Mouse (Mus musculus): ENCODE measurements around the gene Rps17. TPM values are rescaled to one million over a fixed set of nuclear protein-coding genes. Genes with fewer than 3 reads are reported as not detected.

Rps17 gene
- polyA plus RNA-seq, 1 experiment from 2014 or later: 1,051 TPM

DNA sequence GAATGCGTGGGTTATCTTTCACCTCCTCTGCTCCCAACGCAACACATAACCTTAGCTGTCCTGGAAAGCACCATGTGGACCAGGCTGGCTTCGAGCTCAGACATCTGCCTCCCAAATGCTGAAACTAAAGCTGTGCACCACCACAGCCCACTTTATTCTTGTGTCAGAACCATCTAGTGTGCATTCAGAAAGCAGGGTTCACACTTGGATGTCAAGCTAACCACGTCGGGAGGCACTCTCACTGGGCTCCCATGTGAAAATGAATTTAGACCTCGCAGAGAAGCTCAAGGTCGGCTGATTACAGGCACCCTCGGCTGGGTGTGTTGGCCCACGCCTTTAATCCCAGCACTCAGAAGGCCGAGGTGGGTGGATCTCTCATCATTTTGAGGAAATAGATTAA, 1.2 kb downstream of the Rps17 start:
- no peaks in the 10 kb centered on the region for H3K9me3 ChIP-seq (replicated peaks)
- H3K4me3 ChIP-seq: peak overlapping the region; percentile 94
- 4% methylated on average over 10 of the region's 10 CpGs for WGBS (ENCODE audit: insufficient replicate concordance)
- ATAC-seq: no peak
- H3K27me3 ChIP-seq (replicated peaks): peaks cover 7% of the 10 kb centered on the region; the same call in 1 of the 2 replicates
- peaks cover 37% of the 10 kb centered on the region for H3K4me1 ChIP-seq
- peak overlapping the region; percentile 85 for H3K4me2 ChIP-seq
- peaks cover 57% of the 10 kb centered on the region for H3K36me3 ChIP-seq
- peak overlapping the region; percentile 99 for H3K9ac ChIP-seq
- peak overlapping the region; percentile 88 for H3K27ac ChIP-seq

DNA sequence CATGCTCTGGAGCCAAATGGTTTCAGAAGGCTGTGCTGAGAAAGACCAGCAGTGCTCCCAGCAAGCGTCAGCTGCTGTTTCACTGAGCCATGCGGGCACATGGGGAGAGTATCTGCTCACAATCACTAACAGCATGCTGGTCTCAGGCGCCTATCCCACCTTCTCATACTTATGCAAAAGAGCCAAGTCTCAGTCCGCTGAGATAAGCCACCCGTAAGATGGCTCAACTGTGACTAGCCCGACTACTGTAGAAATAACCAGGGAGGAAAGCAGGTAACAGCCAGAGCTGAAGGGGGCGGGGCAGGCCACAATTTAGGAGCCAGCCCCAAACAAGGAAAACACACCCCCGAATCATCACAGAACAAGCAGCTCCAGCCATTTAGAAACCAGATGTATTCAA, 1.7 kb downstream of the Rps17 start:
- no peak for ATAC-seq
- Histone ChIP-seq H3K27ac (peak overlapping the region; percentile 88), H3K9me3 (replicated peaks) (no peaks in the 10 kb centered on the region), H3K4me3 (peak overlapping the region; percentile 94), H3K9ac (peak overlapping the region; percentile 99), H3K27me3 (replicated peaks) (peaks cover 7% of the 10 kb centered on the region; the same call in 1 of the 2 replicates), H3K4me1 (peaks cover 37% of the 10 kb centered on the region), H3K36me3 (peaks cover 62% of the 10 kb centered on the region), H3K4me2 (peak overlapping the region; percentile 85)
- 11% methylated on average over 8 of the region's 8 CpGs for WGBS (ENCODE audit: insufficient replicate concordance)

DNA sequence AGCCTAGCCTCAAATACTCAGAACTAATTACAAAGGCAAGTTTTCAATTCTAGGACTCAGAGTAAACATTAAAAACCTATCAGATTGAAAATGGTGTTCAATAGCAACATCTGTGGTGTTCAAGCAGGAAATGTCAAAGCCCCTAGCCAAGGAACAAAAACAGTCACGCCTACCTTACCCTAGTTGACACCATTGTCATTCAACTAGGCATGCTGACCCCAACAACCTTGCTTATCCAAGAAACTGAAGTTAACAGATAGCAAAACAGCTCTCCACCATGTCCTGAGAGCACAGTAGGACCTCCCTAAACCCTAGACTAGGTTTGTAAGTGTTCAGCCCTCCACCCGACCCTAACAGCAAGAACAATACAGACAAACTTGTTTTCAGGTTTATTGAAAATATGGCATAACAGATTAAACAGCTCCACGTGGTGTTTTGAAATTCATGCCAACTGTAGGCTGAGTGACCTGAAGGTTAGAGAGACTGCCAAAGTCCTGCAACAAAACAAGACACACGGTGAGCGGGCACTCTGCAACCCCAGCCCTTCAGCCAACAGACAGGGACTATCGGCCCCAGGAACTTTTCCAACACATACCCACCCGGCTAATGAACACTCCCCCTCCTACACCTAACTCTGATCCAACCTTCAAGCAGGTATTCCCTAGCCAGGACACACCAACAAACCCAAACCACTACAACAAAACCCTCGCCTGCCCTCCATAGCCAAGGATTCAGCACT, 2.5 kb downstream of the Rps17 start:
- Histone ChIP-seq H3K4me3 (peak overlapping the region; percentile 94), H3K9me3 (replicated peaks) (no peaks in the 10 kb centered on the region), H3K36me3 (peaks cover 70% of the 10 kb centered on the region), H3K27me3 (replicated peaks) (0 out of 2 replicates have a peak, but pooled peaks cover 7% of the 10 kb centered on the region), H3K4me1 (peaks cover 37% of the 10 kb centered on the region), H3K27ac (peak overlapping the region; percentile 88), H3K4me2 (peak overlapping the region; percentile 85), H3K9ac (peak overlapping the region; percentile 99)
- ATAC-seq: no peak
- WGBS (ENCODE audit: insufficient replicate concordance): 42% methylated on average over 8 of the region's 8 CpGs

DNA sequence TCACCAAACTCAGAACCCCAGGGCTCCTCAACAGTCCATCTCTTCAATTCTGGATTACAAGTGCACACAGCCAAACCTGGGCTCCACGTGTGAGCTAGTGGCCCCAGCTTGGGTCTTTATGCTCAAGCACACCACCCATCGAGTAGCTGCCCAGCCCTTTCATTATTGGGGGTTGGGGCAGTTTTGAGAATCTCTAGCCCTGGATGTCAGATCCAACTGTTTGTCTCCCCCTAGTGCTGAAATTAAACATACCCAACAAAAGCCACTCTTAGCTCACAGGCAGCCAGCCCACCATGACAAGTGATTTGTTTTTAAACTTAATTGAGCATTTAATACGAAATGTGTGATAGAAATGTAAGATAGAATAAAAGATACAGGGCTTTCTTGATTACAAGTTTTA, 3.5 kb downstream of the Rps17 start:
- H3K36me3 ChIP-seq: peaks cover 79% of the 10 kb centered on the region
- H3K4me3 ChIP-seq: no peak overlapping the region
- peaks cover 37% of the 10 kb centered on the region for H3K4me1 ChIP-seq
- 0 out of 2 replicates have a peak, but pooled peaks cover 2% of the 10 kb centered on the region for H3K27me3 ChIP-seq (replicated peaks)
- no peaks in the 10 kb centered on the region for H3K9me3 ChIP-seq (replicated peaks)
- WGBS (ENCODE audit: insufficient replicate concordance): 32% methylated on average over 3 of the region's 3 CpGs
- 0 out of 2 replicates have a peak overlapping the region, but pooled peaks have one; percentile 85 for H3K4me2 ChIP-seq
- H3K9ac ChIP-seq: no peak overlapping the region
- no peak overlapping the region for H3K27ac ChIP-seq
- ATAC-seq: no peak

DNA sequence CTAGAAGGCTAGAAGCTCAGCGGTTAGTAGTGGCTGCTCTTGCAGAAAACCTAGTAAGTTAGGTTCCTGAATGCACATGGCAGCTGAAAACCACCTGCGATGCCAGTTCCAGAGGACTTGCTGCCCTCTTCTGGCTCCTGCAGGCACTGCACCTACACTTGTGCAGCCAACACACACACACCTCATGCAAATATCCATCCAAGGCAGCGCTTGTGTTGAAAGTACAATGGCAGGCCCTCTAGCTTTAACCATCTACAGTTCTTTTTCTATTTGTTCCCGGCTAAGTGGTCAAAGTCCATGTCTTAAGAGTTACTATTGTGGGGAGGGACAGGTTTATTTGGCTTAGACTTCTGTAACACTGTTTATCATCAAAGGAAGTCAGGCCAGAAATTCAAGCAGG, 5.3 kb downstream of the Rps17 start:
- WGBS (ENCODE audit: insufficient replicate concordance): 72% methylated on average over 4 of the region's 4 CpGs
- H3K36me3 ChIP-seq: peaks cover 96% of the 10 kb centered on the region

DNA sequence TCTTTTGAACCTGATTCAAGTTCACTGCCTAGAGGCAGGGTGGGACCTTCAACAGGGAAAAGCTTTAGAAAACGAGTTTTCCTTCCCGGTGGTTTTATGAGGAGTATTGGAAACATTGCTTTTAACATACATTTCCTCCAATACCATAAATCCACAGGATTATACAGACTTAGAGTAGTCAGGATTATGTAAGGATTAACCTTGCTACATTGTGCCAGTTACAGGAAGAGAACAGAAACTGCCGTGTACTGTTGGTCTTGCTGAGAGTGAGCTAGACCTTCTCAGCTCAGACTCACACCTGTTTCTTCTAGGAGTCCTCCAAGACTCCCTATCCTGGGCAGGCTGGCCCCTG, 6.6 kb downstream of the Rps17 start:
- Histone ChIP-seq H3K9me3 (replicated peaks) (no peaks in the 10 kb centered on the region), H3K9ac (no peak overlapping the region), H3K36me3 (peaks cover 87% of the 10 kb centered on the region), H3K4me1 (peaks cover 21% of the 10 kb centered on the region), H3K4me2 (no peak overlapping the region), H3K27me3 (replicated peaks) (no peaks in the 10 kb centered on the region), H3K4me3 (no peak overlapping the region), H3K27ac (no peak overlapping the region)
- 83% methylated on average over 3 of the region's 3 CpGs for WGBS (ENCODE audit: insufficient replicate concordance)
- no peak for ATAC-seq

More for the DNA sequence above, 5.3 kb downstream of the Rps17 start:
- Histone ChIP-seq H3K4me1 (peaks cover 31% of the 10 kb centered on the region), H3K27ac (no peak overlapping the region), H3K9me3 (replicated peaks) (no peaks in the 10 kb centered on the region), H3K9ac (no peak overlapping the region), H3K27me3 (replicated peaks) (no peaks in the 10 kb centered on the region), H3K4me3 (no peak overlapping the region), H3K4me2 (no peak overlapping the region)
- ATAC-seq: no peak

DNA sequence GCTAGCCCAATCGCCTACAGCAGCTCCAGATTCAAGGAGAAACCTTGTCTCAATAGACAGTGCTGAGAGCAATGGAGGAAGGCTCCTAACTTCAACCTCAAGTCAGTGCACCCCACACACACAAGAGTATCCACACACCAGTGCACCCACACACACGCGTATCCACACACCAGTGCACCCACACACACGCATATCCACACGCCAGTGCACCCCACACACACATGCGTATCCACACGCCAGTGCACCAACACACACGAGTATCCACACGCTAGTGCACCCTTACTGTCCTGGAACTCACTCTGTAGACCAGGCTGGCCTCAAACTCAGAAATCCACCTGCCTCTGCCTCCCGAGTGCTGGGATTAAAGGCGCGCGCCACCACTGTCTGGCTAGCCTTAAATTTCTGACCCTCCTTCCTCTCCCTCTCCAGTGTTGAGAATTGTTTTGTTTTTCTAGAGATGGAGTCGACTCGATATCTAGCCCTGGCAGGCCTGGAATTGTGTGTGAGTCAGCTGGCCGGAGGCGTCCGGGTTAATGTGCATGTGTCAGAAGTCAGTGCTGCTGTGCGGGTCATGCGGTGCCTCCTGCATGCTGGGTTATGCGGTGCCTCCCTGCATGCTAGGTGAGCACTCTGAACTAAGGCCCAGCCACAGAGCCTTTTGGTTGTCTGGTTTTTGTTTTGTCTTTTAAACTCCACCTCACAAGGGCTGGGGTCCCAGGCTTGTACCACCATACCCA, 7.1 kb downstream of the Rps17 start:
- H3K4me3 ChIP-seq: no peak overlapping the region
- ATAC-seq: no peak
- H3K36me3 ChIP-seq: peaks cover 87% of the 10 kb centered on the region
- H3K4me2 ChIP-seq: no peak overlapping the region
- H3K9ac ChIP-seq: no peak overlapping the region
- WGBS (ENCODE audit: insufficient replicate concordance): 93% methylated on average over 21 of the region's 21 CpGs
- H3K27ac ChIP-seq: no peak overlapping the region
- H3K9me3 ChIP-seq (replicated peaks): no peaks in the 10 kb centered on the region
- no peaks in the 10 kb centered on the region for H3K27me3 ChIP-seq (replicated peaks)
- H3K4me1 ChIP-seq: peaks cover 16% of the 10 kb centered on the region

DNA sequence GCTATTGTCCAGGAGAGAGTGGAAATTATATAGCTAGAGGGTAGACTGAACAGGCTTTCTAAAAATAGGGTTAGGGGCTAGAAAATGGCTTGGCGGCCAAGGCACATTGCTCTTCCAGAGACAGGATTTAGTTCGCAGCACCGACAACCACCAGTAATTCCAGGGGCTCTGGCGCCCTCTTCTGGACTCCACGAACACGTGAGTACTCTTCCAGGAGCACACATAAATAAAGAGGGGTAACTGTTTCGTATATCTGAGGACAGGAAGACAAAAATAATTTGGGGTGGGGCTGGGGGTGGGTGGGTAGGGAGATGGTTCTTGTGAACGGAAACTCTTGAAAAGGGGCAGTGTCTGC, 8.6 kb downstream of the Rps17 start:
- H3K27ac ChIP-seq: no peak overlapping the region
- H3K4me2 ChIP-seq: no peak overlapping the region
- H3K4me1 ChIP-seq: peaks cover under 1% of the 10 kb centered on the region
- WGBS (ENCODE audit: insufficient replicate concordance): 36% methylated on average over 8 of the region's 8 CpGs
- no peaks in the 10 kb centered on the region for H3K27me3 ChIP-seq (replicated peaks)
- H3K36me3 ChIP-seq: peaks cover 78% of the 10 kb centered on the region
- H3K4me3 ChIP-seq: no peak overlapping the region
- ATAC-seq: no peak
- no peaks in the 10 kb centered on the region for H3K9me3 ChIP-seq (replicated peaks)
- no peak overlapping the region for H3K9ac ChIP-seq

DNA sequence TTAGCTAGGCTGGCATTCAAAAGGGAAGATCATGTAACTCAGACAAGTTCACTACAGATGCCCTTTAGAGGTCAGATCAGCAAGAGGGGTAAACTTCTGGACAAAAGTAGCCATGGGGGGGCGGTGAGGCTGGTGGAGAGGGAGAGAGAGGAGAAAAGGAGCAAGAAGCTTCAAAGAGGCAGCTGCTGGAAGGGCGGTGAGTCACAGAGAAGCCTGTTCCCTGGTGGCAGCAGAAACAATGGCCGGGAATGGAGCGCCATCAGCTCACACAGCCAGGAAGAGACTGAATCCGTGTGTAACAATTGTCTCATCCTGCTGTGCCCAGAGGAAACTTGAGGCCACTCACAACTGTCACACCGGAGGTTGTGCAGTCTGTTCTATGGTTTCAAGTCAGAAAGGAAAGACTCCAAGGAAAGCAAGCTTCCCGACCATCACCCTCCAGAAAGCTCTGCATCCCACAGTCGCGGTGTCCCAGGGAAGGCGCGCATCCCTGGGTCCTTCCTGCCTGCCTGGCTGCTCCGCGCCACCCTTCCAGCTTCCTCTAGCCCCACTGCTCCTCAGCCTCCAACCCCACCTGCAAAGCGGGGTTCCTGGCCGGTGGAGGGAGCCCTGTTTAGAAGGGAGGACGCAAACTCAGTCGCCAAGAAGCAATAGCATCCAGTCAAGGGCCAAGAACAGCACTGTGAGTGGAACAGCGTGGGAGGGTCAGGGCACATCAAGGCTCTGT, 9.2 kb downstream of the Rps17 start:
- Histone ChIP-seq H3K27ac (no peak overlapping the region), H3K9me3 (replicated peaks) (no peaks in the 10 kb centered on the region)
- WGBS (ENCODE audit: insufficient replicate concordance): 79% methylated on average over 18 of the region's 18 CpGs

DNA sequence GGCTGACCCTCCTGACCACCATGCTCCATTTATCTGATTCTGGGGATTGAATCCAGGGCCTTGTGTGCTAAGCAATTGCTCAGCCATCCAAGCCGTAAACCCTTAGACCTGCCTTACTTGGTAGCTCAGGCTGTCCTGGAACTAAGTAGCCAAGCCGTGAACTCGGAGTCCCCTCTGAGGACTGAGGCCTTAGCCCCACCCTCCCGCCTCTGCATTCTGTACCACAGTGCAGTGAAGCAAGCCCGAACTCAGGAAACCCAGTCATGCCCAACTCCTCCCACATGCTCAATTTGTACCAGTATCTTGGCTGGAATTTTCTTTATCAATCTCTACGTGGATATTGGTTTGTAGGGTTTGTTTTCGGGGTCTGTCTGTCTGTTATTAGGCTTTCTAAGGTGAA, 13.2 kb downstream of the Rps17 start:
- 71% methylated on average over 7 of the region's 7 CpGs for WGBS (ENCODE audit: insufficient replicate concordance)
- H3K36me3 ChIP-seq: peaks cover 39% of the 10 kb centered on the region
- H3K4me1 ChIP-seq: peaks cover 14% of the 10 kb centered on the region
- H3K27ac ChIP-seq: no peak overlapping the region
- no peaks in the 10 kb centered on the region for H3K27me3 ChIP-seq (replicated peaks)
- ATAC-seq: no peak
- H3K4me2 ChIP-seq: no peak overlapping the region
- H3K9ac ChIP-seq: no peak overlapping the region
- H3K9me3 ChIP-seq (replicated peaks): no peaks in the 10 kb centered on the region
- H3K4me3 ChIP-seq: no peak overlapping the region

More for the DNA sequence above, 9.2 kb downstream of the Rps17 start:
- no peak for ATAC-seq
- peaks cover 3% of the 10 kb centered on the region for H3K4me1 ChIP-seq
- H3K27me3 ChIP-seq (replicated peaks): no peaks in the 10 kb centered on the region
- H3K9ac ChIP-seq: no peak overlapping the region
- peaks cover 73% of the 10 kb centered on the region for H3K36me3 ChIP-seq
- H3K4me3 ChIP-seq: no peak overlapping the region
- H3K4me2 ChIP-seq: no peak overlapping the region

DNA sequence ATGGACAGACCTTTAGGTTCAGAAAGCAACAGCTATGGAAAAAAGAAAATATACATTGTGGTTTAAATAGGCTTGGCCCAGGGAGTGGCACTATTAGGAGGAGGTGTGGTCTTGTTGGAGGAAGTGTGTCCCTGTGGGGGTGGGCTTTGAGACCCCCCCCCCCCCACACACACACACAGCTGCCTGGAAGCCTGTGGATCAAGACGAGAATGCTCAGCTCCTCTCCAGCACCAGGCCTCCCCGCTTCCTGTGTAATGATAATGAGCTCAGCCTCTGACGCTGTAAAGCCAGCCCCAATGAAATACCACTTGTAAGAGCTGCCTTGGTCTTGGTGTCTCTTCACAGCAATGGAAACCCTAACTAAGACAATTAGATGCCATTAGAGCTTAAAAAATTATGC, 14.3 kb downstream of the Rps17 start:
- H3K9ac ChIP-seq: no peak overlapping the region

DNA sequence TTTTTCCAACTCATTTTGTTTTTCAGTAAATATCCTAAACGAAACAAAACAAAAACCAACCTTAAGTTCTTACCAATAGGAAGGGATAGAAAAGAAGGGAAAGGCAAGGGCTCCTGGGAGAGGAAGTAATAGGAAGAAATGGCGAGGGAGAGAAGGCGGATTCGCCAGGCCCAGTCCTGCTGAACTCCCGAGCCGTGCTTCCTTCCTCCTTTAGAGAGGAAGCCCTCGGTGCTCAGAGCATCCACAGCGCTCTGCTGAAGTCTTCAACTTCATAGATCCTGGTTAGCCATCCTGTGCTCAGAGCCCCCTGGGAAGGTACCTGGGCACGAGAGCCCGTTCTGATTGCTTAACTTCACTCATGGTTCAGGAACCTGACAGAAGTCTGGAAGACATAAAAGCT, 17.4 kb downstream of the Rps17 start:
- Histone ChIP-seq H3K36me3 (peaks cover 8% of the 10 kb centered on the region), H3K4me3 (no peak overlapping the region), H3K4me2 (no peak overlapping the region), H3K9ac (no peak overlapping the region), H3K27me3 (replicated peaks) (no peaks in the 10 kb centered on the region), H3K9me3 (replicated peaks) (no peaks in the 10 kb centered on the region), H3K27ac (no peak overlapping the region), H3K4me1 (peaks cover 25% of the 10 kb centered on the region)
- WGBS (ENCODE audit: insufficient replicate concordance): 49% methylated on average over 10 of the region's 10 CpGs
- no peak for ATAC-seq

More for the DNA sequence above, 14.3 kb downstream of the Rps17 start:
- no peak for ATAC-seq
- Histone ChIP-seq H3K4me3 (no peak overlapping the region), H3K4me2 (no peak overlapping the region), H3K4me1 (peaks cover 25% of the 10 kb centered on the region), H3K36me3 (peaks cover 28% of the 10 kb centered on the region), H3K27ac (0 out of 2 replicates have a peak overlapping the region, but pooled peaks have one; percentile 14), H3K27me3 (replicated peaks) (no peaks in the 10 kb centered on the region), H3K9me3 (replicated peaks) (no peaks in the 10 kb centered on the region)
- 22% methylated on average over 3 of the region's 3 CpGs for WGBS (ENCODE audit: insufficient replicate concordance)

All from liver, embryonic 12.5 days (tissue).